Comparison of ENCODE assay signal across 19 mouse cellular contexts in the genomic region with DNA sequence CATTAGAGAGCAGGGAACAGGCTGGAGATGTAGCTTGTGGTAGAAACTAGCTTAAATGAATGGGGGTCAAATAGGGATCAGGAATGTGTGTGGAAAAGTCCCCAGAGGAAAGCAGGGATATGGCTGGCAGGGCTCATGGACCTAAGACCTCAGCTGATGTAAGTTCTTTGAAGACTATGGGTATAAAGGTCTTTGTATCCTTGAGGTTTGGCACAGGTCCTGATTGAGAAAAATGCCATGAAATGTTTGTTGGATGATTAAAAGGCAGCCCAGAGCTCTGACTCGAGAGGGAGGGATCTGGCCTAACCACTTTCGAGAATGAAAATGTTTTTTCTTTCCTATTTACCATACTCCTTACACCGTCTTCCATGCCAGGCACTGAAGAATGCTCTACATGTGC. TPM values are rescaled to one million over a fixed set of nuclear protein-coding genes. Genes with fewer than 3 reads are reported as not detected.
DNase-seq lines count a peak whose midpoint lies in the region; ATAC-seq and TF ChIP-seq lines count a peak whose summit lies in the region.
"Had no signal": no experiment of that assay in that cellular context is flagged by ENCODE, and none has a peak within 500 bp of the region (broad histone marks: within the 10 kb centered on the region; RNA-seq: fewer than 3 reads in every experiment).

No protein-coding gene starts in this region.

- H3K9ac ChIP-seq in heart, postnatal 0 days (replicated peaks; ENCODE audit: low read depth, low read length), result no peak overlapping the region
- no peak overlapping the region for H3K9ac ChIP-seq in heart, adult 2 months (ENCODE audit: low read depth, low read length)
- H3K9ac ChIP-seq in limb, embryonic 15.5 days, result no peak overlapping the region
- H3K9ac ChIP-seq in intestine, embryonic 16.5 days (ENCODE audit: low read depth, low read length), result no peak overlapping the region
- H3K9ac ChIP-seq: embryonic facial prominence, embryonic 15.5 days; forebrain, postnatal 0 days; hindbrain, embryonic 12.5 days; midbrain, embryonic 13.5 days; neural tube, embryonic 13.5 days had no signal

- no peaks in the 10 kb centered on the region for H3K79me2 ChIP-seq in heart, adult 2 months (replicated peaks; ENCODE audit: control insufficient read depth, insufficient read depth, low read length)

- H3K27me3 ChIP-seq in heart, postnatal 0 days (ENCODE audit: control insufficient read depth, insufficient read depth, low read length), result no peaks in the 10 kb centered on the region
- no peaks in the 10 kb centered on the region for H3K27me3 ChIP-seq in heart, adult 2 months (ENCODE audit: control insufficient read depth, insufficient read depth, low read length)
- no peaks in the 10 kb centered on the region for H3K27me3 ChIP-seq in limb, embryonic 15.5 days
- no peaks in the 10 kb centered on the region for H3K27me3 ChIP-seq in intestine, embryonic 16.5 days (replicated peaks; ENCODE audit: control insufficient read depth, insufficient read depth, low read length)
- H3K27me3 ChIP-seq: embryonic facial prominence, embryonic 15.5 days; hindbrain, embryonic 12.5 days; midbrain, embryonic 13.5 days; neural tube, embryonic 13.5 days had no signal

- no peak overlapping the region for H3K4me3 ChIP-seq in heart, postnatal 0 days (ENCODE audit: low read depth, low read length)
- H3K4me3 ChIP-seq in heart, adult 2 months, result no peak overlapping the region
- H3K4me3 ChIP-seq in limb, embryonic 15.5 days, result no peak overlapping the region
- H3K4me3 ChIP-seq in intestine, embryonic 16.5 days (ENCODE audit: low read length), result no peak overlapping the region
- H3K4me3 ChIP-seq: embryonic facial prominence, embryonic 15.5 days; forebrain, embryonic 10.5 days; hindbrain, embryonic 12.5 days; midbrain, embryonic 13.5 days; neural tube, embryonic 13.5 days had no signal

- H3K4me1 ChIP-seq in heart, postnatal 0 days (ENCODE audit: control insufficient read depth, insufficient read depth), result peaks cover 16% of the 10 kb centered on the region; the same call in 1 of the 2 replicates
- H3K4me1 ChIP-seq in heart, adult 2 months (ENCODE audit: control insufficient read depth, insufficient read depth, low read length), result no peaks in the 10 kb centered on the region; the same call in 1 of the 2 replicates
- H3K4me1 ChIP-seq in limb, embryonic 15.5 days, result peaks cover 16% of the 10 kb centered on the region
- no peaks in the 10 kb centered on the region for H3K4me1 ChIP-seq in intestine, embryonic 16.5 days (ENCODE audit: control insufficient read depth, insufficient read depth, low read length)
- H3K4me1 ChIP-seq: hindbrain, embryonic 12.5 days; neural tube, embryonic 13.5 days had no signal

- H3K27ac ChIP-seq in heart, postnatal 0 days (ENCODE audit: low read depth), result peak overlapping the region; percentile 16; the same call in 1 of the 2 replicates
- H3K27ac ChIP-seq in heart, adult 2 months, result no peak overlapping the region
- peak overlapping the region; percentile 51; the same call in 1 of the 2 replicates for H3K27ac ChIP-seq in limb, embryonic 15.5 days
- H3K27ac ChIP-seq in intestine, embryonic 16.5 days (ENCODE audit: low read length), result no peak overlapping the region
- H3K27ac ChIP-seq: forebrain, embryonic 10.5 days; hindbrain, embryonic 12.5 days; midbrain, embryonic 13.5 days; neural tube, embryonic 13.5 days had no signal

- 50% methylated on average over 3 of the region's 3 CpGs for WGBS in heart, postnatal 0 days
- 74% methylated on average over 3 of the region's 3 CpGs for WGBS in heart, adult 2 months
- WGBS in limb, embryonic 15.5 days, result 32% methylated on average over 3 of the region's 3 CpGs
- WGBS in intestine, embryonic 16.5 days, result 71% methylated on average over 3 of the region's 3 CpGs

- intact Hi-C loops in heart, adult 2 months (cut with DNase I), result no loop called here

- TF ChIP-seq POLR2A in heart, adult 2 months (IDR thresholded peaks at IDR 0.05; ENCODE audit: insufficient read depth, low read depth, low read length), result no peak

- ATAC-seq in heart, postnatal 0 days (ENCODE audit: insufficient read depth, low read depth), result no peak
- no peak for ATAC-seq in limb, embryonic 15.5 days (ENCODE audit: insufficient number of reproducible peaks, low FRiP score, low TSS enrichment, low read depth)
- no peak for ATAC-seq in intestine, embryonic 16.5 days
- ATAC-seq: forebrain, postnatal 0 days; midbrain, embryonic 13.5 days had no signal

- no peak for TF ChIP-seq EP300 in heart, postnatal 0 days (IDR thresholded peaks at IDR 0.05; ENCODE audit: low read depth)
- no peak for TF ChIP-seq EP300 in heart, adult 2 months (IDR thresholded peaks at IDR 0.05; ENCODE audit: insufficient read depth, low read depth, low read length)

- peak; percentile 69 to 93 for DNase-seq in adrenal gland, adult (ENCODE audit: inconsistent age in 2 of 2, low spot score in 1 of 2)
- DNase-seq in adrenal gland, postnatal 25 days, result no peak
- no peak for DNase-seq in heart, postnatal 0 days (ENCODE audit: low spot score)
- DNase-seq in heart, adult 2 months, result no peak
- peak; percentile 68 for DNase-seq in adrenal gland, postnatal 14 days
- DNase-seq in cerebellum, postnatal 4 days (ENCODE audit: low spot score in 2 of 2), result no peak
- DNase-seq: cerebellum, adult 9-10 months; forebrain, postnatal 0 days; kidney, adult 8-10 months; kidney, postnatal 25 days; thymus, postnatal 36 days had no signal

- H3K4me2 ChIP-seq in heart, postnatal 0 days (ENCODE audit: low read depth, low read length), result no peak overlapping the region
- H3K4me2 ChIP-seq in limb, embryonic 15.5 days, result no peak overlapping the region
- no peak overlapping the region for H3K4me2 ChIP-seq in intestine, embryonic 16.5 days (ENCODE audit: low read depth, low read length)
- H3K4me2 ChIP-seq: embryonic facial prominence, embryonic 15.5 days; hindbrain, embryonic 12.5 days; midbrain, embryonic 13.5 days; neural tube, embryonic 13.5 days had no signal

- no peak for TF ChIP-seq CTCF in heart, postnatal 0 days (IDR thresholded peaks at IDR 0.05; ENCODE audit: low read depth)
- TF ChIP-seq CTCF in heart, adult 2 months (IDR thresholded peaks at IDR 0.05), result no peak

- no peaks in the 10 kb centered on the region for H3K9me3 ChIP-seq in heart, postnatal 0 days (replicated peaks; ENCODE audit: control insufficient read depth, low read length)
- no peaks in the 10 kb centered on the region for H3K9me3 ChIP-seq in limb, embryonic 15.5 days
- no peaks in the 10 kb centered on the region for H3K9me3 ChIP-seq in intestine, embryonic 16.5 days (ENCODE audit: control insufficient read depth, low read length)
- H3K9me3 ChIP-seq: embryonic facial prominence, embryonic 15.5 days; forebrain, embryonic 10.5 days; G1E; hindbrain, embryonic 12.5 days; midbrain, embryonic 13.5 days; neural tube, embryonic 13.5 days had no signal

- no peaks in the 10 kb centered on the region for H3K36me3 ChIP-seq in heart, postnatal 0 days (replicated peaks; ENCODE audit: control insufficient read depth, insufficient read depth, low read length)
- no peaks in the 10 kb centered on the region for H3K36me3 ChIP-seq in heart, adult 2 months (ENCODE audit: control insufficient read depth, insufficient read depth, low read length)
- no peaks in the 10 kb centered on the region for H3K36me3 ChIP-seq in limb, embryonic 15.5 days
- no peaks in the 10 kb centered on the region for H3K36me3 ChIP-seq in intestine, embryonic 16.5 days (ENCODE audit: control insufficient read depth, insufficient read depth, low read length)
- H3K36me3 ChIP-seq: embryonic facial prominence, embryonic 15.5 days; forebrain, embryonic 10.5 days; G1E; hindbrain, embryonic 12.5 days; midbrain, embryonic 13.5 days; neural tube, embryonic 13.5 days had no signal

RNA-seq across cellular contexts. Expression of gene Gsap, which starts 50.0 kb away (rescaled TPM):
- total RNA-seq in adrenal gland, postnatal 25 days (2021), result 3.6 and 6.7 TPM in 2 replicates
- 2.0 and 2.8 TPM in 2 replicates for total RNA-seq in heart, postnatal 0 days (2014; rRNA removed; ENCODE audit: low replicate concordance)
- polyA plus RNA-seq in heart, postnatal 0 days (2015; fragmentation: Nextera tagmentation; extraction: Ambion mirVana), result 0.99 and 1.4 TPM in 2 replicates
- total RNA-seq in heart, adult 2 months (2021), result 1 to 10 TPM; 3.5 to 3.7 TPM
- 1.7 and 4.7 TPM in 2 replicates for polyA plus RNA-seq in heart, adult 2 months (2012; rRNA removed)
- 5.8 and 6.0 TPM in 2 replicates for total RNA-seq in adrenal gland, postnatal 14 days (2021)
- 2.8 TPM in 2 replicates for polyA plus RNA-seq in limb, embryonic 15.5 days (2015; fragmentation: Nextera tagmentation; extraction: Ambion mirVana)
- polyA plus RNA-seq in intestine, embryonic 16.5 days (2015; fragmentation: Nextera tagmentation; extraction: Ambion mirVana), result 2.0 TPM in 2 replicates
- polyA plus RNA-seq: G1E had no signal

Comparison
In these comparisons a context has a peak if more than half of its experiments do, and no peak if none do; other contexts are left out.
1. DNase-seq: peak in adrenal gland, adult (2 of 2) and adrenal gland, postnatal 14 days (single experiment); none in adrenal gland, postnatal 25 days (single experiment), heart, postnatal 0 days (single experiment), heart, adult 2 months (0 of 2) and cerebellum, postnatal 4 days (0 of 2).
2. H3K27ac ChIP-seq: peak in heart, postnatal 0 days (single experiment) and limb, embryonic 15.5 days (single experiment); none in heart, adult 2 months (single experiment) and intestine, embryonic 16.5 days (single experiment).